Mouse (Mus musculus) Patski (cell line): Measurements from ENCODE around the gene Rsbn1l. TPM values are rescaled to one million over a fixed set of nuclear protein-coding genes. Genes with fewer than 3 reads are reported as not detected.

Experiments used
- ATAC-seq: fragments of 100-300 bp; one replicate; pipeline ENCODE4 v1.8.0; 2021
- CTCF ChIA-PET: fragments of 350-600 bp; sonication (Branson Sonifier 250); formaldehyde crosslinking; loops from one replicate; lab custom pipeline; 2022; ENCODE audit warnings: inconsistent platforms; lab: Charles Lee
- POLR2A ChIA-PET: fragments of 350-600 bp; sonication (Branson Sonifier 250); formaldehyde crosslinking; loops from one replicate; lab custom pipeline; 2022; ENCODE audit warnings: antibody characterized with exemption, inconsistent platforms; lab: Charles Lee
- DNase-seq: peaks from one replicate; pipeline ENCODE4 v3.0.0-alpha.2; 2011; ENCODE audit warnings: low read depth, low spot score
- H3K27me3 ChIP-seq: fragments of 371-371 bp; one replicate; pipeline ENCODE4 v1.5.1; 2021
- CTCF ChIP-seq: fragments of 100-300 bp; IDR thresholded peaks from one replicate; pipeline ENCODE4 v1.5.1; 2021
- in situ Hi-C: fragments of 300-500 bp; cut with MboI; formaldehyde crosslinking; loops from 3 replicates; pipeline ENCODE4 v1.11.1; 2018; ENCODE audit warnings: low pct_unique_long_range_greater_than_20kb, mixed read lengths
- polyA plus RNA-seq: library from polyadenylated mRNA; unstranded; gene quantifications from one replicate; pipeline ENCODE4 v1.2.3, GENCODE M21; 2021

Gene Rsbn1l
- polyA plus RNA-seq, 1 experiment from 2014 or later = 12.8 TPM

GRCm38 (mm10) chr5:20973069-20973468, 16.9 kb upstream of the Rsbn1l start:
- H3K27me3 ChIP-seq = no peaks in the 10 kb centered on the region
- no peak for TF ChIP-seq CTCF
- POLR2A ChIA-PET = no interaction called here
- in situ Hi-C loops = no loop called here
- ATAC-seq = no peak
- CTCF ChIA-PET = interaction anchor here (1.1 kb wide), 1 partner anchor 11 kb away, joined by 4 read pairs; no protein-coding TSS in a partner anchor
- DNase-seq = no peak

GRCm38 (mm10) chr5:20968963-20969362, 12.8 kb upstream of the Rsbn1l start:
- ChIA-PET POLR2A (no interaction called here), CTCF (interaction anchor here (0.7 to 4.3 kb wide), 12 partner anchors 12 to 266 kb away, joined by 3 to 35 read pairs (median 3); no protein-coding TSS in a partner anchor)
- in situ Hi-C loops = loop anchor here (10.0 kb wide), 1 partner anchor 54 kb away; no protein-coding TSS in a partner anchor
- peak; percentile 79 for TF ChIP-seq CTCF
- ATAC-seq = peak; percentile 25
- no peaks in the 10 kb centered on the region for H3K27me3 ChIP-seq
- DNase-seq = no peak

- DNase-seq (no peak), ATAC-seq (peak; percentile 8)
- in situ Hi-C loops = loop anchor here (10.0 kb wide), 1 partner anchor 54 kb away; no protein-coding TSS in a partner anchor
- POLR2A ChIA-PET = no interaction called here
- no peak for TF ChIP-seq CTCF
- no peaks in the 10 kb centered on the region for H3K27me3 ChIP-seq
- CTCF ChIA-PET = interaction anchor here (0.7 to 4.3 kb wide), 13 partner anchors 11 to 266 kb away, joined by 3 to 35 read pairs (median 3); no protein-coding TSS in a partner anchor
These were observed 12.3 kb upstream of the Rsbn1l start for GRCm38 (mm10) chr5:20968493-20968892.

GRCm38 (mm10) chr5:20967942-20968341, 11.7 kb upstream of the Rsbn1l start:
- CTCF ChIA-PET = interaction anchor here (1.0 to 4.3 kb wide), 9 partner anchors 11 to 265 kb away, joined by 3 to 35 read pairs (median 4); no protein-coding TSS in a partner anchor
- in situ Hi-C loops = loop anchor here (10.0 kb wide), 1 partner anchor 53 kb away; no protein-coding TSS in a partner anchor
- peak; percentile 96 for ATAC-seq

GRCm38 (mm10) chr5:20964446-20964845, 8.2 kb upstream of the Rsbn1l start:
- ChIA-PET CTCF (interaction anchor here (1.8 kb wide), 1 partner anchor 12 kb away, joined by 6 read pairs; no protein-coding TSS in a partner anchor), POLR2A (interaction anchor here (1.4 kb wide), 1 partner anchor 12 kb away, joined by 3 read pairs; no protein-coding TSS in a partner anchor)
- H3K27me3 ChIP-seq = no peaks in the 10 kb centered on the region
- no peak for TF ChIP-seq CTCF
- no peak for ATAC-seq
- no peak for DNase-seq
- in situ Hi-C loops = loop anchor here (10.0 kb wide), 1 partner anchor 50 kb away; no protein-coding TSS in a partner anchor

More at GRCm38 (mm10) chr5:20967942-20968341, 11.7 kb upstream of the Rsbn1l start:
- peak; percentile 56 for DNase-seq
- TF ChIP-seq CTCF = no peak
- H3K27me3 ChIP-seq = no peaks in the 10 kb centered on the region
- POLR2A ChIA-PET = no interaction called here

GRCm38 (mm10) chr5:20963295-20963694, 7.1 kb upstream of the Rsbn1l start:
- TF ChIP-seq CTCF = no peak
- DNase-seq = no peak
- ChIA-PET CTCF (interaction anchor here (1.5 to 1.8 kb wide), 3 partner anchors 11 to 49 kb away, joined by 3 to 6 read pairs (median 5); no protein-coding TSS in a partner anchor), POLR2A (no interaction called here)
- in situ Hi-C loops = loop anchor here (10.0 kb wide), 1 partner anchor 48 kb away; no protein-coding TSS in a partner anchor
- ATAC-seq = no peak
- no peaks in the 10 kb centered on the region for H3K27me3 ChIP-seq

GRCm38 (mm10) chr5:20960927-20961326, 4.7 kb upstream of the Rsbn1l start:
- in situ Hi-C loops = loop anchor here (10.0 kb wide), 1 partner anchor 46 kb away; no protein-coding TSS in a partner anchor
- ATAC-seq = no peak
- DNase-seq = no peak
- ChIA-PET CTCF (interaction anchor here (1.5 kb wide), 1 partner anchor 12 kb away, joined by 3 read pairs; no protein-coding TSS in a partner anchor), POLR2A (no interaction called here)
- no peak for TF ChIP-seq CTCF
- H3K27me3 ChIP-seq = no peaks in the 10 kb centered on the region

- POLR2A ChIA-PET = no interaction called here
- CTCF ChIA-PET = no interaction called here
- in situ Hi-C loops = no loop called here
- no peak for TF ChIP-seq CTCF
- no peak for DNase-seq
- ATAC-seq = no peak
- no peaks in the 10 kb centered on the region for H3K27me3 ChIP-seq
These were observed 923 bp downstream of the Rsbn1l start for GRCm38 (mm10) chr5:20955114-20955835.

GRCm38 (mm10) chr5:20952337-20952925, 3.8 kb downstream of the Rsbn1l start:
- ChIA-PET CTCF (interaction anchor here (0.9 to 2.3 kb wide), 6 partner anchors 12 to 55 kb away, joined by 3 to 8 read pairs (median 5); no protein-coding TSS in a partner anchor), POLR2A (interaction anchor here (1.1 to 2.1 kb wide), 5 partner anchors 9 to 71 kb away, joined by 3 to 6 read pairs (median 5); partner anchors contain the start of genes Phtf2 and Tmem60)
- in situ Hi-C loops = no loop called here
- no peaks in the 10 kb centered on the region for H3K27me3 ChIP-seq
- TF ChIP-seq CTCF = no peak
- no peak for DNase-seq
- ATAC-seq = no peak

- in situ Hi-C loops = no loop called here
- TF ChIP-seq CTCF = no peak
These were observed 4.4 kb downstream of the Rsbn1l start for GRCm38 (mm10) chr5:20951666-20952281.

More at GRCm38 (mm10) chr5:20951666-20952281, 4.4 kb downstream of the Rsbn1l start:
- ChIA-PET POLR2A (interaction anchor here (1.1 to 2.1 kb wide), 5 partner anchors 9 to 70 kb away, joined by 3 to 6 read pairs (median 5); partner anchors contain the start of genes Phtf2 and Tmem60), CTCF (interaction anchor here (0.9 to 2.3 kb wide), 6 partner anchors 12 to 56 kb away, joined by 3 to 8 read pairs (median 5); no protein-coding TSS in a partner anchor)
- peak; percentile 100 for ATAC-seq
- no peaks in the 10 kb centered on the region for H3K27me3 ChIP-seq
- DNase-seq = peak; percentile 83
